Mouse (Mus musculus) heart, embryonic 15.5 days (tissue): ENCODE results near the gene Ncdn. TPM values are rescaled to one million over a fixed set of nuclear protein-coding genes. Genes with fewer than 3 reads are reported as not detected.

Source experiments
- ATAC-seq: fragments of 200-750 bp; cut with Nextera tagmentation; replicated peaks from 2 replicates; pipeline ENCODE4 v1.8.0; 2017; ENCODE audit warnings: low read depth, moderate TSS enrichment; ENCODE audit not compliant: insufficient number of reproducible peaks, insufficient read depth, low FRiP score
- H3K27ac ChIP-seq: fragments of 300-500 bp; sonication (generic); 2 replicates; pipeline ENCODE4 v1.5.1; 2015; ENCODE audit warnings: mild to moderate bottlenecking, inconsistent platforms
- H3K27me3 ChIP-seq: fragments of 300-500 bp; sonication (generic); 2 replicates; pipeline ENCODE4 v1.6.1; 2015; ENCODE audit warnings: inconsistent platforms
- H3K36me3 ChIP-seq: fragments of 300-500 bp; sonication (generic); 2 replicates; pipeline ENCODE4 v1.6.1; 2015; ENCODE audit warnings: mild to moderate bottlenecking, inconsistent platforms
- H3K4me1 ChIP-seq: fragments of 300-500 bp; sonication (generic); replicated peaks from 2 replicates; pipeline ENCODE4 v1.6.1; 2015; ENCODE audit warnings: inconsistent platforms
- H3K4me2 ChIP-seq: fragments of 300-500 bp; sonication (generic); 2 replicates; pipeline ENCODE4 v1.6.1; 2015; ENCODE audit warnings: inconsistent platforms, mild to moderate bottlenecking, moderate library complexity
- H3K4me3 ChIP-seq: fragments of 300-500 bp; sonication (generic); 2 replicates; pipeline ENCODE4 v1.5.1; 2015; ENCODE audit warnings: mild to moderate bottlenecking, inconsistent platforms
- H3K9ac ChIP-seq: fragments of 300-500 bp; sonication (generic); 2 replicates; pipeline ENCODE4 v1.6.1; 2015; ENCODE audit warnings: mild to moderate bottlenecking, inconsistent platforms
- H3K9me3 ChIP-seq: fragments of 300-500 bp; sonication (generic); replicated peaks from 2 replicates; pipeline ENCODE4 v1.6.1; 2016; ENCODE audit warnings: inconsistent platforms
- WGBS: fragments of 180-500 bp; shearing (Covaris S2); methylation state at CpG from one replicate; pipeline ENCODE4 v1.1.7; 2015; ENCODE audit warnings: mixed read lengths; 5-methylcytosine and 5-hydroxymethylcytosine counted together
- polyA plus RNA-seq: library from polyadenylated mRNA; unstranded; fragments of >200 nt; fragmentation: Nextera tagmentation; extraction: Ambion mirVana; gene quantifications from 2 replicates; pipeline ENCODE4 v1.2.1, GENCODE M21; 2015

Gene Ncdn
- polyA plus RNA-seq, 1 experiment from 2014 or later, result 18.6 TPM

DNA sequence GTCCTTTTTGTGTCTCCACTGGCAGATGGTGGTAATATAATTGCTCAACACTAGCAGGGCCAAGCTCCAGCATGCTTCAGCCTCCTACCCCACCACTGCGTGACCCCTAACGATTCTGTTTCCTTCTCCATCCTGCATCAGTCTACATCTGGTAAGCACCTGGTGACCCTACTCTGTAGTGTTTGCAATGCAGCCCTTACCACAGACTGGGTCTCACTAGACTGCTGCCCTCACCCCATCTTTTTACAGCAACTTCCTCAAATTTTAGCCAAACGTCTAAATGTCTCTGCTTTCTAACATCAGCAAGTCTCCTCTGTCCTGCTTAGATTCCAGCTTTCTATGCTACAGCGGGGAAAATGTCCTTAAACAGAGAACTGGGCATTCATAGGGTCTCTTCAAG, 17.6 kb upstream of the Ncdn start:
- Histone ChIP-seq H3K36me3 (no peaks in the 10 kb centered on the region; the same call in 1 of the 2 replicates), H3K4me2 (no peak overlapping the region), H3K9me3 (no peaks in the 10 kb centered on the region), H3K4me1 (no peaks in the 10 kb centered on the region), H3K27ac (no peak overlapping the region), H3K27me3 (no peaks in the 10 kb centered on the region), H3K9ac (no peak overlapping the region), H3K4me3 (no peak overlapping the region)
- 84% methylated on average over 4 of the region's 4 CpGs for WGBS
- no peak for ATAC-seq

DNA sequence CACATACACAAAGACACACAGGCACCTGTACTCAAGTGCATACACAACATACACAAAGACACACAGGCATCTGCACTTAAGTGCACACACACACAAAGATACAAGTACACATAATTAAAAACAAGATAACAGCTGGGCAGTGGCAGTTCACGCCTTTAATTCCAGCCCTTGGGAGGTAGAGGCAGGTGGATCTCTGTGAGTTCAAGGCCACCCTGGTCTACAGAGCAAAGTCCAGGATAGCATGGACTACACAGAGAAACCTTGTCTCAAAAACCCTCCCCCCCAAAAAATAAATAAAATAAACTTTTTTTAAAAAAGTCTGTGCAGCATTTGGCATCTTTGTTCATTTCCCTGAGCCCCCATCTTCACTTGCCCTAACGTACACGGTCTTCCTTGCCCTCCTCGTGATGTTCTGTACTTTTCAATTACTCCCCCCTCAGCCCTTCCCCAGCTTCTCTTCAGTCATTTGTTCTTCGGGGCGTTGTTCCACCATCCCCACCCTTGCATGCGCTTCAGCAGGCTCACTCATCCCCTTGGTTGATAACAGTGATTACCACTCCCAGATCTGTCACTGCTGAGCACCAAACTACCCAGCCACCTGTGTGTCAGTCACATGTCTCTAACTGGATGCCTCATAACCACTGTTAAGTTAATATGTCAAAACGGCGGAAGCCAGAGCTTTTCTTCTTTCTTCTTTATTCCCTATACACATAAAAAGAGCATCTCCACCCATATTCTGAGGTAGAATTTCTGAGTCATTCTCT, 16.7 kb upstream of the Ncdn start:
- Histone ChIP-seq H3K9ac (no peak overlapping the region), H3K4me1 (no peaks in the 10 kb centered on the region), H3K4me3 (no peak overlapping the region), H3K27me3 (no peaks in the 10 kb centered on the region), H3K27ac (no peak overlapping the region), H3K9me3 (no peaks in the 10 kb centered on the region), H3K4me2 (no peak overlapping the region), H3K36me3 (no peaks in the 10 kb centered on the region; the same call in 1 of the 2 replicates)
- 79% methylated on average over 9 of the region's 9 CpGs for WGBS
- ATAC-seq, result no peak

DNA sequence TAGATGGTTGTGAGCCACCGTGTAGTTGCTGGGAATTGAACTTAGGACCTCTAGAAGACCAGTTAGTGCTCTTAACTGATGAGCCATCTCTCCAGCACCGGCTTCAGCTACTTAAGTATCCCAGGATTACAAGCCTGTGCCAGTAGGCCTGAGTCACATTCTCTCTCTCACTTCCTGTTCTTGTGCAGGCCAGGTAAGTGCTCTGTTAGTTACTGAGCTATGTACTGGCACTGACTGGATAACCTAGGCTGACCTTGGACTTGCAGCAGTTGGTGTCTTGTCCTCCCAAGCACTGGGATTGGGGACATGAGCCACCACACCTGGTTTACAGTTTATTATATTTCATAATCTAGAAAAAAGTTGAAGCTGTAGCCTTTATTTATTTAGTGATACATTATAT, 10.2 kb upstream of the Ncdn start:
- no peak overlapping the region for H3K4me3 ChIP-seq
- no peaks in the 10 kb centered on the region for H3K27me3 ChIP-seq
- no peak overlapping the region for H3K9ac ChIP-seq
- no peak for ATAC-seq
- WGBS, result 72% methylated on average over 2 of the region's 2 CpGs
- no peak overlapping the region for H3K27ac ChIP-seq
- no peaks in the 10 kb centered on the region for H3K4me1 ChIP-seq
- peaks cover 15% of the 10 kb centered on the region; the same call in 1 of the 2 replicates for H3K36me3 ChIP-seq
- no peak overlapping the region for H3K4me2 ChIP-seq
- no peaks in the 10 kb centered on the region for H3K9me3 ChIP-seq

DNA sequence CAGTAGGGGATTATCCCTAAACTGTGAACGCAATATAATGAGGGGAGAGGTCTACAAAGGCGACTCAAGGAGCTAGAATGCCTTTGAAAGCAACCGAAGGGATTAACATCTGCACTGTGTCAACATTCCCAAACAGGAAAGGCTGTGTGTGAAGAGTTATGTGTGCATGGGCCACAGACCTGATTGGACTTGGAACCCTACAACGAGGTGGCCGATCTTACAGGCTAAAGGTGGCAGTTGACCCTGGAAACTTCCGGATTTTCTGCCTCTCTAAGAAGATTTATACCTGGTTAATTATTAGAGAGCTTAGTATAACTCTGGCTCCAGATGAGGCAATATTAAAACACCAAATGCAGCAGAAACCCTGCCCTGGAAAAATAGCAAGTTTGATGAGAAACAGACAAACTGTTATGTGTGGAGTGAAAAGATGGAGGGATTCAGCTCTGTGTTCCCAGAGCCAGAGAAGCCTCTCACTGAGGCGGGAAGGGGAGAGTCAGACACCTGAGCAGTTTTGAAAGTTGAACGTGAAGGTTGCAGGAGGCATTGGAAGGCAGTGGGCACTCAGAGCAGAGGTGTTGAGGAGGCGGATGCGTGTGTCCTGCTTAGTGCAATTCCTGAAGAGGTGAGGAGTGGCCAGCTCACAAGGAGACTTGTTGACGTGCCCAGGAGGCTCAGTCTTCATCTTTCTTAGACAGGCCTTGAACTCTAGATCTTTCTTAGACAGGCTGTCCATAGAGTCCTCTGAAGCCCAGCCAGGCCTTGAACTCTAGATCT, 9.5 kb upstream of the Ncdn start:
- H3K4me1 ChIP-seq, result no peaks in the 10 kb centered on the region
- no peak for ATAC-seq
- no peak overlapping the region for H3K4me2 ChIP-seq
- no peak overlapping the region for H3K9ac ChIP-seq
- no peak overlapping the region for H3K4me3 ChIP-seq
- no peak overlapping the region for H3K27ac ChIP-seq
- H3K36me3 ChIP-seq, result peaks cover 16% of the 10 kb centered on the region; the same call in 1 of the 2 replicates
- 78% methylated on average over 11 of the region's 11 CpGs for WGBS
- H3K27me3 ChIP-seq, result no peaks in the 10 kb centered on the region
- no peaks in the 10 kb centered on the region for H3K9me3 ChIP-seq

DNA sequence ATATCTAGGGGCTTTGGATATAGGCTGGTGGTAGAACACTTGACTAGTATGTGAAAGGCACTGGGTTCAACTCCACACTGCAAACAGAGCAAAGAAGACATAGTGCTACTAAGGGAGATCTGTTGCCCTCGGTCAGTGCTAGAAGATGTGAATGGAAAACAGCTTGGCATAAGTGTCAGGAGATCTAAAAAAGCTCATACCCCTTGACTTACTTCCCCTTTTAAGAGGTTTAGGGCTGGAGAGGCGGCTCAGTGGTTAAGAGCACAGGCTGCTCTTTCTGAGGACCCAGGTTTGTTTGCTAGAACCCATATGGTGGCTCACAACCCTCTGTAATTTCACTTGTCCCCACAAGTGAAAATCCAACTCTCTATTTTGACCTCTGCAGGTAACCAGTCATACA, 6.2 kb upstream of the Ncdn start:
- Histone ChIP-seq H3K4me3 (no peak overlapping the region), H3K4me2 (no peak overlapping the region), H3K27ac (no peak overlapping the region), H3K9ac (no peak overlapping the region), H3K9me3 (no peaks in the 10 kb centered on the region), H3K27me3 (no peaks in the 10 kb centered on the region), H3K36me3 (peaks cover 18% of the 10 kb centered on the region; the same call in 1 of the 2 replicates), H3K4me1 (peaks cover 7% of the 10 kb centered on the region)
- ATAC-seq, result no peak
- WGBS, result 80% methylated on average over 2 of the region's 2 CpGs

DNA sequence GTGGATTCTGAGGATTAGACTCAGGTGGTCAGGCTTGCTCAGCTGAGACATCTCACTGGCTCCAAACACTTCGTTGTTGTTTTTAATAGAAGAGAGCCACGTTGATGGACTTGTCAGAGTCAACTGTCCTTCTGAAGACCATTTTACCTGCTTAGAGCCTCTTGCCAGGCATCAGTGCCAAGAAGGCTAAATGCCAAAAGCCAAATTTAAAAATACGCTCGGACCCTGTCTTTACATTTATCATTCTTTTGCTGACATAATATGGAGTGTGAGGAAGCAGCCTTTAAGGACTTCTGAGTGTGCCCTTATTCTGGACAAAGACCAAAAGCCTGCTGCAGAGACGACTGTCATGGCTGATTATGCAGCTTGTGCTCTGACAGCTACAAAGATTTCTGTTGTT, 5.1 kb upstream of the Ncdn start:
- Histone ChIP-seq H3K4me1 (peaks cover 12% of the 10 kb centered on the region), H3K9ac (no peak overlapping the region), H3K9me3 (no peaks in the 10 kb centered on the region), H3K4me3 (no peak overlapping the region), H3K27ac (no peak overlapping the region), H3K27me3 (no peaks in the 10 kb centered on the region), H3K4me2 (no peak overlapping the region), H3K36me3 (peaks cover 18% of the 10 kb centered on the region; the same call in 1 of the 2 replicates)
- WGBS, result 75% methylated on average over 5 of the region's 5 CpGs
- ATAC-seq, result no peak

DNA sequence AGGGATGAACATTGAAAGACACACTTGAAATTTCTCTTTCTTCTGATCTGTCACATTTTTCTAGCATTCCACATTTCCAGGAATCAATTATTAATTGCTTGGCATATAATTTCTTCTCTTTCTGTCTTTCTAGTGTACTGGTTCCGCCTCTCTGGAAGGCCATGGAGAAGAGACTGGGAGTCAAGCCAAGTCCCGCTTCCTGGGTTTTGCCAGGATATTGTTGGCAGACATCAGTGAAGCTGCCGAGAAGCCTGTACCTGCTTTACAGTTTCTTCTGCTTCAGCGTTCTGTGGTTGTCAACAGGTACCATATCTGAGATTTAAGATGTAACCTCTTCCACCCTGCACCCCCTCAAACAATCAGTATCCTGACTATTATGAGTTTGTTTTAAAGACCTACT, 3.5 kb upstream of the Ncdn start:
- no peak overlapping the region for H3K27ac ChIP-seq
- H3K9ac ChIP-seq, result no peak overlapping the region
- ATAC-seq, result no peak
- WGBS, result 36% methylated on average over 4 of the region's 4 CpGs
- peaks cover 13% of the 10 kb centered on the region; the same call in 1 of the 2 replicates for H3K36me3 ChIP-seq
- H3K4me1 ChIP-seq, result peaks cover 22% of the 10 kb centered on the region
- no peaks in the 10 kb centered on the region for H3K9me3 ChIP-seq
- H3K4me3 ChIP-seq, result no peak overlapping the region
- no peaks in the 10 kb centered on the region for H3K27me3 ChIP-seq
- H3K4me2 ChIP-seq, result no peak overlapping the region

DNA sequence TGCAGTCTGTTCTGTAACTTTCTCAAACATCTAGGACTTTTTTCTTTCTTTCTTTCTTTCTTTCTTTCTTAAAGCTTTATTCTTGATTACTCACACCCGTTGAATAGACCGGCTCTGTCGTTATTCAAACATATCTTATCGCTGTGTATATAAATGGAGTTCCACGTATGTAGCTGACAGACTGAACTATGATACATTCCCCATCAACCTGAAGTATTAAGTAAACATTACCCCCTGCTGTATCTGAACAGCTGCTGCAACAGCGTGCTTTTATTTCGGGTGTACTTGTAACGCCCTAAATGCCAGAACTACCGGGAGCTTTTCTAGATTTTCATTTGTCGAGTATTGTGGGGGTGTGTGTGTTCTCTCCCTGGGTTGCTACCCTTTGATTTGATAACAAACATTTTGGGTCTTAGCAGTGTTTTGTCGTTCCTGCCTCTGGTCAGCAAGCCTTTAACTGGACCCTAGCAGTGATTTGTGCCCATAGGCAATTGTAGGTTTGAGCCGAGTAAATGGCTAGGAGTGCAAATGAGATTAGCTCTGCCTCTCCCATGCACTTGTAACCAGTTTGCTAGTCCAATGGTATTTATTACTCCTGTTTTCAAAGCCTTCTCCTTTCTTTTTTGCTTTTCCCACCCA, 1.6 kb upstream of the Ncdn start:
- no peak for ATAC-seq
- Histone ChIP-seq H3K9ac (no peak overlapping the region), H3K4me3 (peak overlapping the region; percentile 83; the same call in 1 of the 2 replicates), H3K27me3 (no peaks in the 10 kb centered on the region), H3K36me3 (0 out of 2 replicates have a peak, but pooled peaks cover 3% of the 10 kb centered on the region), H3K4me2 (peak overlapping the region; percentile 86), H3K4me1 (peaks cover 34% of the 10 kb centered on the region), H3K9me3 (no peaks in the 10 kb centered on the region), H3K27ac (no peak overlapping the region)
- 41% methylated on average over 12 of the region's 12 CpGs for WGBS

DNA sequence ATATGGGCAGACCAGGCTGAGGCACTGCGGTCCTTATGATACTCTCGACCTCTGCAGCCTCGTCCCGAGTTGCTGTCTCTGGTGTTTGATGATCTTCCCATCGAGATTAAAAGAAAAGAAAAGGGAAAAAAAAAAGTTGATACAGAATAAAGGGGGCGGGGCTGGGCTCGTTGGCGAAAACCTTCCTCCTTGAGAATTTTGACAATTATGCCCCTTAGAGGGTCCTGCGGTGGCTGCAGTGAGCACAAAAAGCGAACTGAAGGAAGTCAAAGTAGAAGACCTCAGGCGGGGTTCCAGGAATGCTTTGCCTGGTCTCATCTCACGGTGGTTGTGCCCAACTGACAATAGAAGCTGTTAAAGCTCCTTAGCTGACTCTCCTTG, 983 bp upstream of the Ncdn start:
- Histone ChIP-seq H3K9me3 (no peaks in the 10 kb centered on the region), H3K4me3 (peak overlapping the region; percentile 83), H3K36me3 (peaks cover 3% of the 10 kb centered on the region; the same call in 1 of the 2 replicates), H3K27ac (peak overlapping the region; percentile 95), H3K9ac (peak overlapping the region; percentile 77), H3K4me1 (peaks cover 40% of the 10 kb centered on the region), H3K4me2 (peak overlapping the region; percentile 86), H3K27me3 (no peaks in the 10 kb centered on the region)
- no peak for ATAC-seq
- WGBS, result under 1% methylated on average over 12 of the region's 12 CpGs

DNA sequence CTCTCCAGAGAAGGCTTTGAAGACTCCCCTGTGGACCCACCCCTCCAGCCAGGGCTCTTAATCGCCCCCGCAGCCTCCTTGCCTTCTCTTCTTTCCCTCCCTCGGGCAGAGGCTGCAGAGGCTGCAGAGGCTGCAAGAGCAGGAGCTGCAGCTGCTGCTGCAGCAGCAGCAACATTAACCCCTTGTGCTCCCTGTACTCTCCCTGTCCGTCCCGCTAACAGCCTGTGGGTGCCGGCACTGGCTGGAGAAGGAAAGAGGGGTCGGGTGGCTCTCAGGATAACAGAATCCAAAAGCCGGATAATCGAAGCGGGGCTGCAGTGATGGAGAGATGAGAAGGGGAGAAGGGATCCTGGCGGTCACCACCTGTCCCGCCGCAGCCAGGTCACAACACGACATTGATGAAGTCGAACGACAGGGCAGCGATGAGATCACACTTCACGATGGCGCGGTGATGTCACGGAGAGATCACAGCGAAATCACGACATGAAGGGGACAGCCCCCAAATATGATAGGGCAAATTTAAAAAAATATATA, 563 bp downstream of the Ncdn start:
- H3K9me3 ChIP-seq, result no peaks in the 10 kb centered on the region
- peak overlapping the region; percentile 77 for H3K9ac ChIP-seq
- H3K4me1 ChIP-seq, result peaks cover 47% of the 10 kb centered on the region
- peaks cover 16% of the 10 kb centered on the region for H3K36me3 ChIP-seq
- peak overlapping the region; percentile 83 for H3K4me3 ChIP-seq
- no peaks in the 10 kb centered on the region for H3K27me3 ChIP-seq
- peak overlapping the region; percentile 95 for H3K27ac ChIP-seq
- under 1% methylated on average over 23 of the region's 23 CpGs for WGBS
- peak overlapping the region; percentile 86 for H3K4me2 ChIP-seq
- ATAC-seq, result no peak

DNA sequence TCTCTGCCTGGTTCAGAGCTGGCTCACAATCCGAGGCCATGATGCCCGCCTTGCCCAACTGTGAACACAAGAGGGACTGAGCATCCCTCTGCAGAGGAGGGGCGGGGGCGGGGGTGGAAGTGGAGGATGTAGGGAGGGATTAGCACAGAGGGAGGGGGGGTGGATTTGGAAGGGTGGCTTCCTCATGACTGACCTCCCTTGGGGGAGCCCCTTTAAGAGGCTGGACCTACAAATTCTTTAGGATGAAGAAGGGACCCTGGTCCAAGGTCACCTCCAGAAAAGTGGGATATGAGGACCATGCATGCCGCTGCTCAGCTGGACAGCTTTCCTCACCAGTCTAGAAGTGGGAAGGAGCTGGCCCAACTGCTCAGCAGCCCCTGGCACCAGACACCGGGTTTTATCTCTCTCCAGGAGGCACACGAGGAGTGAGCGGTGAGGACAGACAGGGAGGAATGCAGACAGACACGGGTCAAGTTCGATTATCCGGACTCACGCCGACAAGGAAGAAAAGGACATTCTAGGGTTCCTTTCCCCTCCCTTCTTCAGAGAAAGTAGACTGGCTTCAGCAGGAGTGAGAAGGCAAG, 1.1 kb downstream of the Ncdn start:
- no peaks in the 10 kb centered on the region for H3K9me3 ChIP-seq
- no peak for ATAC-seq

More for the DNA sequence above, 1.1 kb downstream of the Ncdn start:
- Histone ChIP-seq H3K27ac (peak overlapping the region; percentile 95), H3K9ac (peak overlapping the region; percentile 77), H3K27me3 (no peaks in the 10 kb centered on the region), H3K4me2 (peak overlapping the region; percentile 86), H3K36me3 (peaks cover 16% of the 10 kb centered on the region), H3K4me3 (peak overlapping the region; percentile 83), H3K4me1 (peaks cover 47% of the 10 kb centered on the region)
- 5% methylated on average over 13 of the region's 13 CpGs for WGBS
